Mouse (Mus musculus) yolk sac, embryonic 10.5 days (tissue): Measurements from ENCODE around the gene Ush2a.

Experiments used
- DNase-seq: peaks from one replicate; pipeline ENCODE4 v3.0.0-alpha.2; 2017; ENCODE audit warnings: low spot score

The Ush2a gene

DNA sequence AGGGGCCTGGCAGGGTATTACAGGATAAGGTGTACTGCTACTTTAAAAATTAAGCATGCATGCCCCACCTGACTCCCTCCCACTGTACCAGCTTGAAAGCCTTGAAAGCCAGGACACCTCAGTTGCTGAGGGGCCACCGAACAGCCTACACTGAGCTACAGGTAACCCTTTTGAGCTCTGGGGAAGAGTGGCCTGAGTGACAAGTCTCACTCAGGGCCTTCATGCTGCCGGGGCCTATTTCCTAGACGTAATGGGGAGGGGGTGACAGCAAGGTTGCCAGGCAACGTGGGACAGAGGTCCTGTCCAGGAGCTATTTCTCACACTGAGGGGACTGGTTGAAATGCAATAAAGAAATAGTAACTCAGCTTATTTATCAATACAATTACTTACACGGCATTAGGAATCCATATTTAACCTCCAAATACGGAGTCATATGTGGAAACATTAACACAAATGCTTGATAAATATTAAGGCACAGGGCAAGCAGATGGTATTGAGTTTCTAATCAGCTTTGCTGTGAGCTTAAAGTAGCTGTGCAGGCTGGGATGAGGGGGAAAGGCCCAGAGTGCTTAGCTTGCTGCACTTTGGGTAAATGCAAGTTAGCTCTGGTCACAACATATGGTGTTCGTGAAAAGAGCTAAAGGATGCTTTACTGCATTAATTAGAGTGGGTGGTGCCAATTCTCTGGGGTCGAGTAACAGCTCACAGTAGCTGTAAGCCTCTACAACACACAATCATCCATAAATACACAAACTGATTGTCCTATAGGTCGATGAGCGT, at the start of gene Ush2a:
Ush2a (plus strand) TSS at position 121 of the 780 bp plus-strand sequence.
- no peak for DNase-seq

DNA sequence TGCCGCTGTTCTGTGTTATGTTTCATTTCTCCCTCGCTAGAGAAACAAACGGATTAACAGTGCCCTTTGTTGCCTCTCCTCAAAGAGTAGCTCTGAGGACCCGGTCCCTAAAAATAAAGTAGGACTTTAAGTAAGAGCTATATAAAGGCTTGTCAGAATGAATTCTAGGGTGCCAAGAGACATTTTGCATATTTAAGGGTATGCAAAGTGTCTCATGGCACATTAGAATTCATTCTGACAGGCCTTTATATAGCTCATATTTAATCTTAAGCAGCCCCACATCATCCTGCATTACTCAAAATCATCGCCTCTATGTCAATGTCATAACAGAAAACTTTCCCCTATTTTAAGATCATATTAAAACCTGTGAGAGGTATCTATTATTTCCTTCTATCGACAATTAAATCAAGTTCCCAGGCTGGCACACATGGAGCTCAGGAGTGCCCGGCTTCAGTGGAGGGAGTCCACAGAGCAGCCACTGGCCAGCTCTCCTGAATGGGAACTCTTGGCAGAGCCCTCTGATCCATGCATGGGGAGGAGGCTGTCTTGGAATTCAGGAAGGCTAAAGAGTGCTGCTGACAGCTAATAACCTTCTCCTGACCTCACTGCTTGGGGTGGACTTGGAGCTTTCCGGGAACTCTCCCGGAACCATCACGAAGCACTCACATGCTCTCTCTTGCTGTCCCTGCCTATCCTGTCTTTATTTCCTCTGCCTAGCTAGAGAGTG, 46.8 kb upstream of the Ush2a start:
- DNase-seq, result peak; percentile 47

DNA sequence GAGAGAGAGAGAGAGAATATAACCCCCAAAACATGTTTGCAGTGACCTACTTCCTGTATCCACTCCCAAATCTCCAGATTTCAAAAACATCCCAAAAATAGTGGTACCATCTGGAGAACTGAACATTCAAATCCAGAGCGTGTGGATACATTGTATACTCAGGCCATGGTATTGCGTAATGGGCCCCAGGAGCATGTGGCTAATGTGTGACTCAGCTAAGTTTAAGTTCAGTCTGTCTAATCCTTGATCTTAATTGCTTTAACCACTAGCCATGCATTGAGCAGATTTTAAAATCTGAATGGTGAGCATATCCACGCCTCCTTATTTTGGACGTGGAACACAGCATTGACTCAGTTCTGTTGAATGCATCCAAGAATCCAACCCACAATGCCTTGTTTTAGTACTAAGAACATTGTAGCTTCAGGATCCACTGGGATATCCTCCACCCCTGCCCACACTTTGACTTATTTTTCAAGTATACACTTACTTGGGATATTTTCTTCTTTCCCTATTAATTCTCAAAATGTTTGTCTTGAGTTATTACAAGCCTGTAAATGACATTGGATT, 40.5 kb upstream of the Ush2a start:
- peak; percentile 18 for DNase-seq

DNA sequence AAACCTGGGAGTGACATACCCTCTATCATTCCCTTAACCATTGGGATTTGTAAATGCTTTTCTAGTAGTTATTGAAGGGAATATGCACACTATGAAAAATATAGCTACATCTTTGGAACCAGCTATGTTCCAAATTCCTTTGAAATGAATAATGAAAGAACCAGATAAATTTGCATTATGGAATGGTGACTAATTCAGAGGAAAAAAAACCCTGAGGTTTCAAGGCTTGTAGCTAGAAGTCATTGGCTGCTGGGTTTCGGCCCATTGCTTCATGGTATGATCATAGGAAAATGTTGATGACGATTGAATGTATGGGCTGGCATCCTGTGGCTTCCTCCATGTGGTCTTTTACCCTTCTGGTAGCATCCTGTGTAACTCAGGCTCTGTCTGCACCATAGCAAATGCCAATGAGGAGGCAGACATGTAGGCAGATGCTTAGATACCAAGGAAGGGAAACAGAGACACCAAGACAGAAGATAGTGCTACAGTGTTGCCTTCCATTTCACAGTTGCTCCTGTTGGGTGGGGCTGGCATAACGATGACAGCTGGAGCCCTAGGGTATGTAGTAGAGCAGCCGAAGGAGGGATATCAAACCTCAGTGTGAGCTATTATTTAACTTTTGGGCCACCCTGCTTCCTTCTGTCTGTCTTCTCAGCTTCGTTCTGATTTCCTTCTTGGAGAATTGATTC, 28.6 kb upstream of the Ush2a start:
- DNase-seq, result no peak

DNA sequence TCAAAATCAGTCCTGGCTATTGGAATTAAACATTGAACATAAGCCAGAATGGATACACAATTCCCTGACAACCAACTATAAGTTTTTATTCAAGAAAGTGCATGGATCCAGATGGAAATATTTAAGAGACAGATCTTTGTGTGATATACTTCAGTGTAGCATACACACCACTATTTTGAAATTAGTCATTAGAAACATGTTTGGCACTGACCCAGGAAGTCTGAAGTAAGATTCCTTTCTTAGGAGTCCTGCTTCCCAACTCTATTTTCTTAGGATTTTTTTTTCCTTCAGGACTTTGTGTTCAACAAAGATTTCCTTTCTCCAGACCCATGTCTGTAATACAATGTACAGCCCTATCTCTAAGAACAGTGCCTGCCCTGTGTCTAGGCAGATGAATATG, 23.2 kb upstream of the Ush2a start:
- DNase-seq, result no peak

DNA sequence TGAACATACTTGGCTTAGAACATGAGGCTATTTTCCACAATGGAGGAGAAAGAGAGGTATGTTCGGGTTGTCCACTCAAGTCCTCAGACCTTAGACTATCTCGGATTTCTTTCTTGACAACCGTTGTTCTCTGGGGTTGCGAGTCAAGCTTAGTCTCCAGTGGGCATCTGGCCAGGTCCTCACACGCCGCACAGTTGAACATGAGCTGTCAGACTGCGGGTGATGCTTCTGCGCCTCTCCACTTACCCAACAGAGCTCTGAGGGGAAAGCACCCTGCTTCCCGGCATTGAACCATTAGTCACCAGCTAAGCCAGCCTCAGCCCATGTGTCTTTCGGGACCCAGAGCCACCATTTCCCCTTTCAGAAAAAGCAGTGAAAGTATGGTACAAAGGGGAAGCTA, 20.1 kb upstream of the Ush2a start:
- DNase-seq, result no peak

DNA sequence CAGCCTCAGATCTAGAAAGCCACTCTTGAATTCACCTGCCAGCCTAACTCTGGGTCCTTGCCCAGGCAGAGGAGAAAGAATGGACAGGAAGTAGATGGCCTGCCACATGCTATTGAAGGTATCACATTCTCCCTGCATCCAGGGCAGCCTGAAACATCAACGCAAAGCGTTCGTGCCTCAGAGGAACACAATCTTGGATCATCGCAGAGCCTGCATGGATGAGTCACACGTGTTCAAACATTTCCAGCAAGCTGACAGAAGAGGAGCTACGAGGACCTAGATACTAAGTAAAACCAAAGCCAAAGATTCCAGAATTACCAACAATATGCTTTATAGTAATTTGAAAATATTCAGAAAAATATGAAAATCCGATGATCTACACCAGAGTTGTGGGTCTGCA, 4.3 kb upstream of the Ush2a start:
- no peak for DNase-seq

DNA sequence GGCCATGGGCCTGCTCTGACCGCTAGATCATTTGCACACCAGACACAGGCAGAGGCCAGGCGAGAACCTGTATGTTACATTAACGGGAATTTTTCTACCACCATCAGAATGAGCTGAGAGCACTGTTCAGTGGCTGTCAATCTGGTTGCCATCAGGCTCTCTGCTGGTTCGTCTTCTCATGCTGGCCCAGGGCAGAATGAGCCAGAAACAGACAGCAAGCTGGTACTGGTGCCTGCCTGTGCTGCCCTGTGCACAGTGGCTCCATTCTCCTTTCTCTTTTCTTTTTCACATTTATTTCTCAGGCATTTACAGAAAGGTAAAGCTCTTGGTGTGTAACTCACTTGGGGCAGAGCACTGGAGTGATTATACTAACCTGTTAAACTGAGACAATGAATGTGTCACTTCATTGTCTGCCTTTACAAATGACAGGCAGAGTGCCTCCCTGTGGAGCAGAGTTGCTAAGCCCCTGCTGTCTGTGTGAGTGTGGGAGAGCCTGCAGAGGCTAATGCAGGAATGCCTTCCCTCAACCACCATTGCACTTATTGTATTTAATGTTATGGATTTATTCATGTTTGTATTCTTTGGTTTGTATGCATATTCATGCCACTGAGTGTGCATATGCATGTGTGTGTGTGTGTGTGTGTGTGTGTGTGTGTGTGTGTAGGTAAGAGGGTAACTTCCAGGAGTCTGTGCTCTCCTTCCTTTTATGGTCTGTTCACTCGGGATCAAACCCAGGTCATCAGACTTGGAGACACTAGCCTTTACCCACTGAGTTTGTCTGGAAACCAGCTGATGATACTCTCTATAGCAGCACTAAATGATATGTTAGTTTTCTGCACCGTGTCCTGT, 1.3 kb upstream of the Ush2a start:
- DNase-seq, result no peak

DNA sequence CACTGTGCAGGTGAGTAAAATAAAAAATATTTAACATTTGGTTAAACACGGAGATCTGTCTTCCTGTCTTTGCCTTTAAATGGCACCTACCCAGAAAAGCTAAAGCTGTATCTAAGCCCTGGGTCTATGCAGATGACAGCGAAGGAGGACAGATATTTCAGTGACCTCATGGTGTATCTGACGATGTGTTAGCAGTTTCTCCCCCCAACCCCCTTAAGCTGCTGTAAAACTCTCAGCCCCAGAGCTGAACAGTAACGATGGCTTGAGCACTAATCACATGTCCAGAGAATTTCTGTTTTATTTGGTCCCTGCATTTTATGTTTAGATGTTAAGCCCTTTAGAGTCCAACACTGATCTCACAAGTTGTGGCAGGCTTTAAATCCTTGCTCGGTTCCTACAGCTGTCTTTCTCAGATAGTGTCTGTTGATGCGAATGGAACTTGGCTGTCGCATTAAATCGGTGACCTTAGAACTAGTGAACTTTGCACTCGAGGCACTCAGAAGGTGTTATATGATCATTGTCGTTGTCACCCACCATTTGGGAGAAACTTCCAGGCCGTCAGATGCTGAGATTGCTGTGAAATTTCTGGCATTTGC, 5.4 kb downstream of the Ush2a start:
- no peak for DNase-seq

DNA sequence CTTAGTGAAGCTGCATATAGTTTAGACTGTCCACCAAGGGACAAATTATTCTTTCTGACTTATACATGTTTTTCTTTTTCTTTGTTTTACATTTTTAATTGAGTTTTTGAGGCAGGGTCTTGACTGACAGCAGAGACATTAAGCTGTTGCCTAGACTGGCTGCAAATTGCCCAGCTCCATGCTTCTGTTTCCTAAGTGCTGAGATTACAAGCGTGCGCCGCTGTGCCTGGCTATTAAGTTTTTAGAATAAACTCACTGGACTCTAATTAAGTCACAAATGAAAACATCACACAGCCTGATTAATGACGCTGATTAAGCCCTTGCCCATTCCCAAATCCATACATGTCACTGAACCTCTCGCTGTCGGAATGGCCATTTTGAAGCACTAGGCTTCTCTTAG, 7.2 kb downstream of the Ush2a start:
- no peak for DNase-seq

DNA sequence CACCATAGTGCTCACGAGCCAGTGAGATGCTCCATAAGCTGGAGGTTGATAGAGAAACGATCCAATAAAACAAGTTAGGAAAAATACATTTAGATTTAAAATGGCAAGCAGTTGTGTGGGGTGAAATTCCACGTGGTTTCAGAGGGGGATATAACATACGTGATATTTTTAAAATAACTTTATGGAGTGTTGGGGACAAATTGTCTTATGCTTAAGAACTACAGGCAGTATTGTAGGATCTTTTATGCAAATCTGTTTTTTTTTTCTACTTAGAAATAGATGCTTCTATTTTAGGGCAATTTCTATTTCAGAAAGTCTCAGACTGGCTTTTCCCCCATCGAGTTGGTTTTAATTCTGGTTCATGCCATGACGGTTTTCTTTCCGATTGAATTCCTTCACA, 51.5 kb downstream of the Ush2a start:
- no peak for DNase-seq

DNA sequence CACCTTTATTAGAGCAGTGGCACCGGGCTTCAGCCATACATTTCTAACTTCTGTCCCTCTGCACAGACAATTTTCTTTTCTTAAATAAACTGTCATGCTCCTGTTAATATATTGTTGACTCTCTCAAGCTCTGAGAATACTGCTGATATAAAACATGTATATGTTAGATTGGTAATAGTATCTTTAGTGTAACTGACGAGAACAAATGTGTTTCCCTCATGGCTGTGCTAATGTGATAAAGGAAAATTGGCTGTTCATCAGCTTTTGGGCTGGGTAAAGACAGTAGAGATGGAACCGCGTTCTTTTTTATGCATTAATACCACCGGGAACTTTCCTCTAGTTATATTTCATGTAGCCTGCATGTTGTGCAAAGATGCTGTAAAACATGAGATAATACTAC, 54.8 kb downstream of the Ush2a start:
- no peak for DNase-seq

DNA sequence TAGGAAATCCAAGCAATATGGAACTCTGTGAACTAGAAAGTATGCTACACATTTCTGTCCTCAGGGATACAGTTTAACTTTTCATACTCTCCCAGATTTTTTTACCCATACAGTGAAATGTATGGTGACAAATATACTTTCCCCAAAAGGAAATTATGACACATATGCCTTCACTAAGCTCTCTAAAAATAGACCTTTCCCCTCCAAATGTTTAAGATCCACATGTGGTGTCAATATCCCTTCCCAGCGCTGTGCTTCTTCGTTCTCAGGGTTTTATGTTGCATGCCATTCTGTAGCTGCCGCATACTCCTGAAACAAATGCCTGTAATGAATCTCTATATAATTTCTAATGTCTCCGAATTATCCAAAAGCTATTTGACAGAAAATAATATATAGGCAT, 58.4 kb downstream of the Ush2a start:
- DNase-seq, result no peak

DNA sequence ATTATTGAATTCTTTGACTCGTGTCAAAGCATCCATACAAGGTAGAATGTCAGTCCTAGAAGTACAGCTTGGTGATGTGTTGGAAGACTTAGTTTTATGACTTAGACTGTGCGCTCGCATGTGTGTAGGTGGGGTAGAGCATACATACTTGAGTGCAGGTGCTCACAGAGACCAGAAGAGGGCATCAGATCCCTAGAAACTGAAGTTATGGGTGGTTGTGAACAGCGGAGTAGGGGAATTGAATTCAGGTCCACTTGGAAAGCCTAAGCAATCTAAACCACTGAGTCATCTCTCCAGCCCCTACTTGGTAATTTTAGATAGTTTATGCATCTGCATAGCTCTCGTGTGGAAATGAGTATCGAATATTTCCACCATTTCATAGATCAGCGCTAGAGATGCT, 59.7 kb downstream of the Ush2a start:
- DNase-seq, result no peak

DNA sequence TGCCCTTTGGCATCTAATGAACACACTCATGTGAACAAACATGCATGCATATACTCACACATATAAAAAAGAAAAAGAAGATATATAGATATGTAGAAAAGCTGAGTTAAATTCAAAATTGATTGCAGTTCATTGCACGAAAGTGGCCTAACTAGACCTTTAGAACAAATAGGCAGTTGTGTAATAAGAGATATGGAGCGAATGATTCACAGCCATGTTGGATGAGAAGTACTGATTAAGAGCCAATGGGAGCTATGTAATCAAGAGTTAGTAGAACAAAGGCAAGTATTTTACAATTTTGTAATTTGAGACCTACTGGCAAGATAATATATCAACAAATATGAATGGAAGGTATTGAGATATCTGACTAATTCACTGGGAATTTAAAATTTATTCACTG, 68.6 kb downstream of the Ush2a start:
- no peak for DNase-seq

DNA sequence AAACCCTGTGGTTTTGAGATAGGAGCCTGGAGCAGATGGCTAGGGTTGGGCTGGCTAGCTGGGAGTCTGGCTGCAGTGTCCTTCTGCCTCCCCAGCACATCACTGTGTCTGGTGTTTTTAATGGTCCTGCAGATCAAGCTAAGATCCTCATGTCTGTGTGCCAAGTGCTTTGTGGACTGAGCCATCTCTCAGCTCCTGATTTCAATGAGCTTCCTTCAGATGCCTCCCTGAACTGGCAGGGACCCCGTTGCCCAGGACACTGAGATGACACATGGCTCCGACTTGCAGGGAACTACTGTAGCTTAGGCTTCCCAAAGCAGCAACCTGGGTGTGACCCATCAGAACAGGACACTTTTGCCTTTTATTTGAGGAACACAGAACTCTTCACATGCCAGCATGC, 72.1 kb downstream of the Ush2a start:
- no peak for DNase-seq

DNA sequence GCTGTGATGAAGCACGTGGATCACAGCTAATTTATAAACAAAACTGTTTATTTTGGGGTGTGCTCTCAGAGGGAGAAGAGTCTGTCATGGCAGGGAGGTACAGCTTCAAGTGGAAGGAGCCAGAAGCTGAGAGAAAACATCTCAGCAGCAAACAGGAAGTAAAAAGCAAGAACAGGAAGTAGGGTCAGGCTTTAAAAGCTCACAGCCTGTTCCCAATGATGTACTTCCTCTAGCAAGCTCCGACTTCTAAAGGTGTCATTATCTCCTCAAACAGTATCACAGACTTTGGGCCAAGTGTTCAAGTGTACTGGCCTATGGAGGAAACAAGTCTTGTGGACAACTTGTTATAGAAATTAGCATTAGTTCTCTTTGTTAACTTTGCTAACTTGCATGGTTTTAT, 85.9 kb downstream of the Ush2a start:
- DNase-seq, result no peak

DNA sequence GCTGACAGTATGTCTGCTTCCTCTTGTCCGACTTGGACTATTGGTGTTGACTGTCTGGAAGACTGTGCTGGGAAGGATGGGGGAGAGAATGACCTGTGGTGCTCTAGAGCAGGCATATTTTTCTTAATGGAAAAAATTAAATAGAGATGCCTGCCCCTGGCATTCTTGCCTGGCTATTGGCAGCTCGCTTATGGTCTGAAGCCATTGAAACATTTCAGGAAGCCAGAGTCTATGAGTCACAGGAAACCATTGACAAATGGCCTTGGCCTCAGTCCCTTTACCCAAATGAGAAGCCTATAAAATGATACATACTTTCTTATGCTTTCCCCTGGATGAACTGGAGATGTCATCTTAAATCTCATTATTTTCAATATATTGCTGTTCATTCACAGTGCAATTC, 92.9 kb downstream of the Ush2a start:
- no peak for DNase-seq

DNA sequence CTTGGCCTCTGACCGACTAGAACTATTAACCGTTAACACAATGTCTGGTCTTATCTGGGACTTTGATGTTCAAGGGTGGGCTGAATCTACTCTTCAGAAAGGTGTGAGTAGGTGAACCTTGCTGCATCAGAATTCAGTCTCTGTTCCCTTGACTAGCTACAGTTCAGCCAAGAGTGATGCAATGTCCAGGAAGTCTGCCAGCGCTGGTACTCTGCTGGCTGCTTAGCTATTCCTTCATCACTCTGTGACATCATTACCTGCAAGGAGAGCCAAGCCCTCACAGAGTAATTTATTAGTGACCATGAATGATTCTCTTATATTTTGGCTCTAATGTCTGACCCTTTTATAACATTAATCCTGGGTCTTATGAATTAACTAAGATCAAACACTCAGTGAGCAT, 101.7 kb downstream of the Ush2a start:
- DNase-seq, result no peak

DNA sequence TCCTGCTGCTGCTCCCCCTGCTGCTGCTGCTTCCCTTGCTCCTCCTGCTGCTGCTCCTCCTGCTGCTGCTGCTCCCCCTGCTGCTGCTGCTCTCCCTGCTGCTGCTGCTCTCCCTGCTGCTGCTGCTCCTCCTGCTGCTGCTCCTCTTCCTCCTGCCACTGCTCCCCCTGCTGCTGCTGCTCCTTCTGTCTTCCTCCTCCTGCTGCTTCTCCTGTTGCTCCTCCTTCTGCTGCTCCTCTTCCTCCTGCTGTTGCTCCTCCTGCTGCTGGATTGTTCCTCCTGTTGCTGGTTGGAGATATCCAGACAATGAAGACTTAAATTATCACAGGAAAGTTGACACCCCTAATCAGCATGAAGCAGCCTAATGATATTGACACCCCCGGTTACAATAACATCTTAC, 123.4 kb downstream of the Ush2a start:
- DNase-seq, result no peak

DNA sequence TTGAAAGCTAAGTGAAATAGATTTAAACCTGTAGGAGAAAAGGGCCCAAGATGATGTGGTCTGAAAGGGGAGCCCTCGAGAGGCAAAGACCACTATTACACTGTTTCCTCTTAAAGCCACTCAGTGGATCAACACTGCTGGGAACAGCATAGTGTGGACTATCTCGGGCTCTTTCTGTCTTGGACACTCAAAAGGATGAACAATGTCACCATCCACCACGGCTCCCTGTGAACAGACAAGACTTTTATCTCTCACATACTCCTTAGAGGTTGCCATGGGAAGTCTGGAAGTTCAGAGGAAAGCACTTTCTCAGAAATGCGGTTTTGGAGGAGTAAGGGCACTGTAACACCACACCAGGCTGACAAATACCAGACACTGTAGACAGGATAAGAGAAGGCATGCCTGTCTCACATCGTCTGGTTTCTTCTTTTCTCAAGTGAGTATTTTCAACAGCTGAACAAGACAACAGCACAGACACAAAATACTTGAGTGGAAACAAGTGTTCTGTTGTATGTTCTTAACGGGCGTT, 124.0 kb downstream of the Ush2a start:
- DNase-seq, result peak; percentile 25
